11 mouse cellular contexts compared by ENCODE assay signal in the genomic region with DNA sequence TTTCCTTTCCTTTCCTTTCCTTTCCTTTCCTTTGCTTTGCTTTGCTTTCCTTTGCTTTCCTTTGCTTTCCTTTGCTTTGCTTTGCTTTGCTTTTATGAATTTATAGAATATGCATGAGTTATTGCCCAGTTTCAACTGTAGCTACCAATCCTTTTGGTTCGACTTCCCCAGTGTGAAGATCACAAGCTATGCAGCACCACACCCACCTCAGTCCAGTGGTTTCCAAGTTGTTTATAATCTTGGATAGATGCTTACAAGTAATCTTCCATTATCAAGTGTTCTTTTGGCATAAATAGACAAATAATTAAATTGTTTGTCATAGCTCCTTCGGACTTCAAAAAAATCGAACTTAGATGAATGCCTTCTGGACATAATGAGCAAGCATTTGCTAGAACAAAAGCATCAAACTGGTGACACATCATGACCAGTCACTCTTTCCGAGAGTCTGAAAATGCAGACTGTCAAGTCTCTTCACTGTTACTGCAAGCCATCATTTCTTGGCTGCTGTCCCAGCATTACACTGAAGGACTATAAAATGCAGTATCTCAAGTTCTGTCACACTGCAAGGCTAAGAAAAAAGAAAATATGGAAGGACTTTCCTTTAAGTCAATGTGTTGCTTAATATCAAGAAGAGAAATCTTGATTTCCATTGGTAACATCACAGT.
DNase-seq lines count a peak whose midpoint lies in the region; ATAC-seq and TF ChIP-seq lines count a peak whose summit lies in the region.
"Had no signal": no experiment of that assay in that cellular context is flagged by ENCODE, and none has a peak within 500 bp of the region (broad histone marks: within the 10 kb centered on the region; RNA-seq: fewer than 3 reads in every experiment).

No protein-coding gene starts in this region.

- no peak overlapping the region for H3K4me3 ChIP-seq in kidney, postnatal 0 days (replicated peaks; ENCODE audit: low read depth, low read length)
- H3K4me3 ChIP-seq in kidney, adult 2 months (ENCODE audit: insufficient read depth, low read depth, low read length): no peak overlapping the region
- no peak overlapping the region for H3K4me3 ChIP-seq in midbrain, postnatal 0 days (ENCODE audit: low read depth, low read length)
- no peak overlapping the region for H3K4me3 ChIP-seq in midbrain, embryonic 10.5 days
- H3K4me3 ChIP-seq: midbrain, embryonic 12.5 days had no signal

- no peak overlapping the region for H3K27ac ChIP-seq in kidney, postnatal 0 days
- H3K27ac ChIP-seq in kidney, adult 2 months (ENCODE audit: insufficient read depth, low read depth, low read length): no peak overlapping the region
- no peak overlapping the region for H3K27ac ChIP-seq in midbrain, postnatal 0 days (ENCODE audit: low read depth, low read length)
- H3K27ac ChIP-seq in midbrain, embryonic 10.5 days (replicated peaks): no peak overlapping the region
- H3K27ac ChIP-seq: liver, embryonic 14.5 days; midbrain, embryonic 12.5 days had no signal

- H3K36me3 ChIP-seq in kidney, postnatal 0 days (ENCODE audit: insufficient read depth, low read length): no peaks in the 10 kb centered on the region
- no peaks in the 10 kb centered on the region for H3K36me3 ChIP-seq in kidney, adult 2 months (ENCODE audit: control insufficient read depth, insufficient read depth, low read length)
- no peaks in the 10 kb centered on the region for H3K36me3 ChIP-seq in midbrain, postnatal 0 days (ENCODE audit: insufficient read depth, low read length)
- no peaks in the 10 kb centered on the region for H3K36me3 ChIP-seq in midbrain, embryonic 10.5 days
- H3K36me3 ChIP-seq: midbrain, embryonic 12.5 days had no signal

- 53% methylated on average over 4 of the region's 4 CpGs for WGBS in kidney, postnatal 0 days
- 66% methylated on average over 4 of the region's 4 CpGs for WGBS in kidney, adult 2 months
- 67% methylated on average over 4 of the region's 4 CpGs for WGBS in midbrain, postnatal 0 days
- 83% methylated on average over 4 of the region's 4 CpGs for WGBS in midbrain, embryonic 10.5 days

- DNase-seq in kidney, postnatal 0 days (ENCODE audit: low spot score): peak; percentile 45
- no peak for DNase-seq in kidney, adult 2 months
- DNase-seq in midbrain, postnatal 0 days (ENCODE audit: low spot score): peak; percentile 51
- DNase-seq in midbrain, embryonic 10.5 days (ENCODE audit: low spot score): no peak
- peak; percentile 76 for DNase-seq in adrenal gland, adult 2 months
- peak; percentile 5 for DNase-seq in fibroblast of lung, adult 2 months (ENCODE audit: low read depth)
- DNase-seq: cerebellum, adult 11 months; spleen, adult 18-20 months had no signal

- no peak overlapping the region for H3K9ac ChIP-seq in kidney, postnatal 0 days (ENCODE audit: low read depth, low read length)
- H3K9ac ChIP-seq in midbrain, postnatal 0 days (replicated peaks; ENCODE audit: low read length, poor library complexity, severe bottlenecking): no peak overlapping the region
- H3K9ac ChIP-seq: liver, embryonic 14.5 days; midbrain, embryonic 12.5 days had no signal

- no peak for TF ChIP-seq CTCF in kidney, postnatal 0 days (IDR thresholded peaks at IDR 0.05; ENCODE audit: low read depth)
- no peak for TF ChIP-seq CTCF in kidney, adult 2 months (conservative IDR thresholded peaks at IDR 0.05; ENCODE audit: insufficient read depth, insufficient read length, low read depth, low read length)
- TF ChIP-seq CTCF in midbrain, postnatal 0 days (IDR thresholded peaks at IDR 0.05): no peak

- H3K27me3 ChIP-seq in kidney, postnatal 0 days (ENCODE audit: insufficient read depth, low read length): no peaks in the 10 kb centered on the region
- no peaks in the 10 kb centered on the region for H3K27me3 ChIP-seq in kidney, adult 2 months (replicated peaks; ENCODE audit: control insufficient read depth, insufficient read depth, low read length)
- no peaks in the 10 kb centered on the region for H3K27me3 ChIP-seq in midbrain, postnatal 0 days (ENCODE audit: insufficient read depth, low read length)
- H3K27me3 ChIP-seq in midbrain, embryonic 10.5 days (ENCODE audit: low read depth, poor library complexity, severe bottlenecking): no peaks in the 10 kb centered on the region
- H3K27me3 ChIP-seq: midbrain, embryonic 12.5 days had no signal

- no peaks in the 10 kb centered on the region for H3K4me1 ChIP-seq in kidney, postnatal 0 days (replicated peaks; ENCODE audit: insufficient read depth, low read length)
- no peaks in the 10 kb centered on the region for H3K4me1 ChIP-seq in kidney, adult 2 months (ENCODE audit: control insufficient read depth, insufficient read depth, low read length)
- no peaks in the 10 kb centered on the region for H3K4me1 ChIP-seq in midbrain, postnatal 0 days (ENCODE audit: insufficient read depth, low read length)
- H3K4me1 ChIP-seq in midbrain, embryonic 10.5 days: no peaks in the 10 kb centered on the region
- H3K4me1 ChIP-seq: midbrain, embryonic 12.5 days had no signal

- H3K4me2 ChIP-seq in kidney, postnatal 0 days (ENCODE audit: low read length): no peak overlapping the region
- H3K4me2 ChIP-seq in midbrain, postnatal 0 days (ENCODE audit: low read depth, low read length, poor library complexity, severe bottlenecking): no peak overlapping the region
- H3K4me2 ChIP-seq: midbrain, embryonic 12.5 days had no signal

- TF ChIP-seq POLR2A in kidney, adult 2 months (IDR thresholded peaks at IDR 0.05; ENCODE audit: low read depth, low read length): no peak

- no peak for ATAC-seq in kidney, postnatal 0 days (replicated peaks; ENCODE audit: low FRiP score, low read depth)
- ATAC-seq in midbrain, postnatal 0 days (ENCODE audit: low FRiP score): no peak
- no peak for ATAC-seq in erythroid progenitor cell, adult 5-6 weeks (replicated peaks; ENCODE audit: low FRiP score, poor library complexity, severe bottlenecking)

- no peaks in the 10 kb centered on the region for H3K9me3 ChIP-seq in kidney, postnatal 0 days (replicated peaks; ENCODE audit: low read length)
- H3K9me3 ChIP-seq in midbrain, postnatal 0 days (ENCODE audit: low read length): no peaks in the 10 kb centered on the region
- H3K9me3 ChIP-seq in midbrain, embryonic 10.5 days (replicated peaks): peaks cover 4% of the 10 kb centered on the region; the same call in 1 of the 2 replicates
- H3K9me3 ChIP-seq: midbrain, embryonic 12.5 days had no signal

Comparison
In these comparisons a context has a peak if more than half of its experiments do, and no peak if none do; other contexts are left out.
1. DNase-seq: peak in kidney, postnatal 0 days (single experiment), midbrain, postnatal 0 days (single experiment), adrenal gland, adult 2 months (single experiment) and fibroblast of lung, adult 2 months (single experiment); none in kidney, adult 2 months (single experiment) and midbrain, embryonic 10.5 days (single experiment).